ENCODE assay signal across 24 mouse cellular contexts in the genomic region with DNA sequence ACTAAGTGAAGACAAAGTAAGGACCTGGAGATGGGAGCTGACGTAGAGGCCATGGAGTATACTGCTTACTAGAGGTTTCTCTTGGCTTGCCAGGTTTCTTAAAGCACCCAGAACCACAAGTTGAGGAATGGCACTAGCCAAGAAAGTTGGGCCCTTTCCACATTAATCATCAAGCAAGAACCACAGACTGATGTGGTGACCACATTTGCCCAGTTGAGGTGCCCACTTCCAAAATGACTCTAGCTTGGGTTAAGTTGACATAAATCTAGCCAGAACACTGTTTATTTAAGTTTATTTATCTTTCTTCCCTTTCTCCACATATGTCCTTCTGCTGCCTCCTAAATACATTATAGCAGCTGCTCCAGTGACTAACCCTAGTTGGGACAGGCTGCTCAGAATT.
A peak's percentile ranks its signal among the peaks of the same experiment; 100 is the strongest.
DNase-seq lines count a peak whose midpoint lies in the region; ATAC-seq and TF ChIP-seq lines count a peak whose summit lies in the region.
"Had no signal": no experiment of that assay in that cellular context is flagged by ENCODE, and none has a peak within 500 bp of the region (broad histone marks: within the 10 kb centered on the region; RNA-seq: fewer than 3 reads in every experiment).

No protein-coding gene starts in this region.

- DNase-seq in 416B (ENCODE audit: low read depth), result peak; percentile 5
- DNase-seq in left cerebral cortex, postnatal 25 days (ENCODE audit: low spot score in 2 of 2), result no peak
- no peak for DNase-seq in kidney, postnatal 36 days
- DNase-seq in left cerebral cortex, postnatal 4 days, result no peak
- no peak for DNase-seq in cerebellum, adult 2 months
- DNase-seq: adrenal gland, adult 2 months; adrenal gland, postnatal 10 days; adrenal gland, postnatal 25 days; cerebellum, adult 11-12 months; cerebellum, adult 8-10 months; cerebellum, adult 9-11 months; cerebellum, postnatal 14 days; cerebellum, postnatal 36 days; embryo, embryonic 11 days had no signal

- no peak for TF ChIP-seq POLR2A in cerebellum, adult 2 months (IDR thresholded peaks at IDR 0.05; ENCODE audit: borderline replicate concordance, insufficient read depth, low read length)

- ATAC-seq in common myeloid progenitor, adult 5-6 weeks (replicated peaks; ENCODE audit: low read depth, poor library complexity, severe bottlenecking), result peak; percentile 26
- peak; percentile 51 to 68 for ATAC-seq in hematopoietic stem cell, adult 5-6 weeks (replicated peaks in 1 of 2; ENCODE audit: insufficient read depth in 1 of 2, low FRiP score in 2 of 2, low TSS enrichment in 1 of 2, low read depth in 1 of 2, poor library complexity in 2 of 2, severe bottlenecking in 2 of 2)
- ATAC-seq in megakaryocyte progenitor cell, adult 5-6 weeks (replicated peaks; ENCODE audit: poor library complexity), result peak; percentile 19; the same call in 1 of the 2 replicates
- ATAC-seq: forebrain, embryonic 14.5 days; forebrain, embryonic 16.5 days had no signal

- no peaks in the 10 kb centered on the region for H3K27me3 ChIP-seq in cerebellum, adult 2 months (ENCODE audit: control insufficient read depth, insufficient read depth, low read length)
- H3K27me3 ChIP-seq: embryonic facial prominence, embryonic 13.5 days; embryonic facial prominence, embryonic 15.5 days; forebrain, embryonic 12.5 days had no signal

- H3K4me1 ChIP-seq in cerebellum, adult 2 months (ENCODE audit: control insufficient read depth, insufficient read depth, low read length), result no peaks in the 10 kb centered on the region
- H3K4me1 ChIP-seq: embryonic facial prominence, embryonic 13.5 days; embryonic facial prominence, embryonic 15.5 days; forebrain, embryonic 10.5 days; forebrain, embryonic 12.5 days had no signal

- H3K27ac ChIP-seq in cerebellum, adult 2 months (ENCODE audit: insufficient read depth, low read length), result no peak overlapping the region
- H3K27ac ChIP-seq: embryonic facial prominence, embryonic 13.5 days; embryonic facial prominence, embryonic 15.5 days; forebrain, embryonic 10.5 days; forebrain, embryonic 12.5 days had no signal

- intact Hi-C loops in left cerebral cortex, postnatal 25 days (cut with DNase I), result no loop called here
- intact Hi-C loops in left cerebral cortex, postnatal 4 days (cut with DNase I), result no loop called here

- no peak overlapping the region for H3K4me3 ChIP-seq in cerebellum, adult 2 months (replicated peaks; ENCODE audit: insufficient read depth, low read depth, low read length)
- H3K4me3 ChIP-seq: embryonic facial prominence, embryonic 13.5 days; embryonic facial prominence, embryonic 15.5 days; erythroblast, embryonic 14.5 days; forebrain, embryonic 10.5 days; forebrain, embryonic 12.5 days had no signal

- no peak for TF ChIP-seq CTCF in cerebellum, adult 2 months (IDR thresholded peaks at IDR 0.05; ENCODE audit: borderline replicate concordance, insufficient read depth, low read depth, low read length)

- 89% methylated on average over 1 of the region's 1 CpGs for WGBS in cerebellum, adult 2 months
